Mouse (Mus musculus) left cerebral cortex, postnatal 4 days (tissue): ENCODE measurements around the gene Cldn10. TPM values are rescaled to one million over a fixed set of nuclear protein-coding genes. Genes with fewer than 3 reads are reported as not detected.
A peak's percentile ranks its signal among the peaks of the same experiment; 100 is the strongest.
"Not testable (repeated sequence)": the region's sequence is repeated elsewhere in the genome, so short reads cannot be mapped to it uniquely, and the experiment has no call there.

Source experiments
- DNase-seq: peaks from one replicate; pipeline ENCODE4 v3.0.0-alpha.2; 2022
- intact Hi-C: fragments of 180-260 bp; cut with DNase I; formaldehyde crosslinking; loops from one replicate; pipeline ENCODE4 v1.15.1; 2025
- total RNA-seq, 2 experiments: library from RNA; stranded (reverse); gene quantifications; 2 replicates each; pipeline ENCODE4 v1.2.3; 2021

Gene Cldn10
- 1 to 10 TPM; 5.4 to 6.7 TPM for total RNA-seq

- DNase-seq: no peak
- intact Hi-C loops: no loop called here
Observed at GRCm38 (mm10) chr14:118787621-118788020, at the start of gene Cldn10. TSS of gene Cldn10 (plus strand) at chr14:118787908.

- intact Hi-C loops: no loop called here
- DNase-seq: no peak
Observed at GRCm38 (mm10) chr14:118741780-118742179, 45.9 kb upstream of the Cldn10 start.

GRCm38 (mm10) chr14:118742862-118743261 lies 44.8 kb upstream of the Cldn10 start:
- DNase-seq: no peak
- intact Hi-C loops: no loop called here

- DNase-seq: no peak
- intact Hi-C loops: no loop called here
Observed at GRCm38 (mm10) chr14:118749068-118749467, 38.6 kb upstream of the Cldn10 start.

GRCm38 (mm10) chr14:118749715-118750114 lies 38.0 kb upstream of the Cldn10 start:
- intact Hi-C loops: no loop called here
- no peak for DNase-seq

- intact Hi-C loops: no loop called here
- no peak for DNase-seq
Observed at GRCm38 (mm10) chr14:118750505-118751192, 37.1 kb upstream of the Cldn10 start.

GRCm38 (mm10) chr14:118751193-118751753 lies 36.4 kb upstream of the Cldn10 start:
- intact Hi-C loops: no loop called here
- DNase-seq: no peak

GRCm38 (mm10) chr14:118756015-118756414 lies 31.7 kb upstream of the Cldn10 start:
- DNase-seq: no peak
- intact Hi-C loops: no loop called here

- intact Hi-C loops: no loop called here
- DNase-seq: no peak
Observed at GRCm38 (mm10) chr14:118756566-118756965, 31.1 kb upstream of the Cldn10 start.

GRCm38 (mm10) chr14:118763362-118763761 lies 24.3 kb upstream of the Cldn10 start:
- DNase-seq, intact Hi-C loops: not testable (repeated sequence)

GRCm38 (mm10) chr14:118763917-118764495 lies 23.7 kb upstream of the Cldn10 start:
- intact Hi-C loops: no loop called here
- DNase-seq: no peak

- intact Hi-C loops: no loop called here
- no peak for DNase-seq
Observed at GRCm38 (mm10) chr14:118765306-118765705, 22.4 kb upstream of the Cldn10 start.

GRCm38 (mm10) chr14:118765951-118766350 lies 21.8 kb upstream of the Cldn10 start:
- intact Hi-C loops: no loop called here
- DNase-seq: no peak

GRCm38 (mm10) chr14:118766368-118766767 lies 21.3 kb upstream of the Cldn10 start:
- intact Hi-C loops: no loop called here

GRCm38 (mm10) chr14:118767673-118768353 lies 19.9 kb upstream of the Cldn10 start:
- intact Hi-C loops: loop anchor here (2.0 kb wide), 1 partner anchor 151 kb away; no protein-coding TSS in a partner anchor
- peak; percentile 73 for DNase-seq

More at GRCm38 (mm10) chr14:118766368-118766767, 21.3 kb upstream of the Cldn10 start:
- DNase-seq: no peak

GRCm38 (mm10) chr14:118768354-118768713 lies 19.4 kb upstream of the Cldn10 start:
- intact Hi-C loops: loop anchor here (2.0 kb wide), 1 partner anchor 152 kb away; no protein-coding TSS in a partner anchor

GRCm38 (mm10) chr14:118773668-118774067 lies 14.0 kb upstream of the Cldn10 start:
- intact Hi-C loops: no loop called here

More at GRCm38 (mm10) chr14:118768354-118768713, 19.4 kb upstream of the Cldn10 start:
- DNase-seq: no peak

GRCm38 (mm10) chr14:118774507-118775428 lies 12.9 kb upstream of the Cldn10 start:
- DNase-seq: peak; percentile 13
- intact Hi-C loops: no loop called here

More at GRCm38 (mm10) chr14:118773668-118774067, 14.0 kb upstream of the Cldn10 start:
- no peak for DNase-seq

GRCm38 (mm10) chr14:118775554-118775953 lies 12.2 kb upstream of the Cldn10 start:
- no peak for DNase-seq
- intact Hi-C loops: no loop called here

- intact Hi-C loops: no loop called here
- no peak for DNase-seq
Observed at GRCm38 (mm10) chr14:118776372-118776771, 11.3 kb upstream of the Cldn10 start.
